Mouse (Mus musculus): ENCODE data around the gene Irx1. TPM values are rescaled to one million over a fixed set of nuclear protein-coding genes. Genes with fewer than 3 reads are reported as not detected.

Gene Irx1
- polyA plus RNA-seq, 1 experiment: not detected

DNA sequence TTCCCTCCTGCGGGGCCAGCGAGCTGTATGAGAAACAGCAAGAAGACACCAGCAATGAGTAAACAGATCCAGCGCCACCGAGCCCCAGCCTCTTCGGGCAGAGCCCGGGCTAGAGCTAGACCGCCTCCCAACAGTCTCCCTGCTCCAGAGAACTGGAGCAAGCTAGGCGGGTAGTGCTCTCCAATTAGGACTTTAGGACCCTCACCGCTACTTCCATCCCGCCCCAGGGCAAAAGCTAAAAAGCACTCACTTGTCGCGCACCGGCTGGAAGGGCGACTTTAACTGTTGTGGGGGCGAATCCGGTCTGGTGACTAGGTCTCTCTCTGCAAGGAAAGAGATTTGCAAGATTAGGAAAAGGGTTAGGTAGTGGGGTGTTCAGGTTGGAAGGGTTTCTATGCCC lies 4.9 kb downstream of the Irx1 start:
- TF ChIP-seq GATA1 (IDR thresholded peaks at IDR 0.05; ENCODE audit: low read length): no peak

DNA sequence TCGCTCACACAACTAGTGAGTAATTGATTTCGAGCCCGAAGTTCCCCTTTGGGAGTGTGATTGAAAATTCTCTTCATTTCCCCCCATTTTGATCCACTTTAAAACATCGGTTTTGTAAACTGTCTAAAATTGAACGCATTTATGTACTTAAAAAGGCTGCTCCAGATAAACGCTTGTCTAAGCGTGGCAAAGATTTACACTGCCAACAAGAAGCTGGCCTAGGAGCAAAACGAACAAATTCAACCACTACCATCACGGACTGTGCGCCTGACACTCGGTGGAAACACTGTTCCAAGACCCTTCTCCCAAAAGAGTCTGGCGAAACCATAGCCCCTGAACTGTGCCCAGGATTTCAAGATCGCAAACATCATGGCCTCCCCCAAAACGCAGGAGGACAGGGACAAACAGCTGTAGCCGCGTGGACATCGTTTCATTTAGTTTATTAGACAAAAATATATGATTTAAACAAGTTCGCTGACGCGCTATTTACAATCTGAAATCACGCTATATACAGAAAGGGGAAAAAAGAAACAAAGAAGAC lies 5.6 kb downstream of the Irx1 start:
- TF ChIP-seq GATA1 (IDR thresholded peaks at IDR 0.05; ENCODE audit: low read length): no peak

DNA sequence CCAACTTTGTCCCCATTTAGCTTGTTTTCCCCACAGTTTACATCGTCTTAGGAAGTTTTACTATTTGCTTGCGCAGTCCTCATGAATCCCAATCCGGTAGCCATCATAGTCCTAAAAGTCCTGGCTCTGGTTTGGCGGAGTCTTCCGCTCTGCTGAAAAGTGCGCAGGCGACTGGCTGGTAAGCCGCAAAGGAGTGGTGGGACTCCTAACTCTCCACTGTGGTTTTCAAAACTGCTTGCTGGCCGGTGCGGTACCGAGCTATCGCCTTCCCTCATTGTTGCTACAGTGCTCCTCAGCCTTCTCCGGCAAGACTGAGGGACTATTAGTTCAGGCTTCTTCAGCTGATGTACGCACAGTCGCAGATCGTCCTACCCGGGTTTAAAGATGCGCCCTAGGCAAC lies 6.4 kb downstream of the Irx1 start:
- no peak for TF ChIP-seq GATA1 (IDR thresholded peaks at IDR 0.05; ENCODE audit: low read length)

DNA sequence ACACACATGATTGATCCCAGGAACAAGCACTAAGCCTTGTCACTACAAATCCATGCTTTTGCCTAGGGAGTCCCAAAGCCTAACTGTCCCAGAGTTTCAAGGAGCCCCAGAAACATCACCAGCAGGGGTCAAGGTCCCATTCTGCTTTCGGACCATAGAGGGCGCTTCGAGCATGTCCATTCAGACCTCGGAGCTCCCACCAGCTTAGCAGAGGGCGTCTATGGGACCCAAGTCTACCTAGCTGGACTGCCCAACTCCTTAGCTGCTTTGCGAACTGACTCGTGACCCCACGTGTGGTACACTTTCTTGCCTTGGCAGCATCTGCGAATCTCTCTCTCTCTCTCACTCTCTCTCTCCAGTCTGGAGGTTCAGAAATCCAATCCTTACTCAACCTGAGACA lies 7.0 kb downstream of the Irx1 start:
- no peak for TF ChIP-seq GATA1 (IDR thresholded peaks at IDR 0.05; ENCODE audit: low read length)

DNA sequence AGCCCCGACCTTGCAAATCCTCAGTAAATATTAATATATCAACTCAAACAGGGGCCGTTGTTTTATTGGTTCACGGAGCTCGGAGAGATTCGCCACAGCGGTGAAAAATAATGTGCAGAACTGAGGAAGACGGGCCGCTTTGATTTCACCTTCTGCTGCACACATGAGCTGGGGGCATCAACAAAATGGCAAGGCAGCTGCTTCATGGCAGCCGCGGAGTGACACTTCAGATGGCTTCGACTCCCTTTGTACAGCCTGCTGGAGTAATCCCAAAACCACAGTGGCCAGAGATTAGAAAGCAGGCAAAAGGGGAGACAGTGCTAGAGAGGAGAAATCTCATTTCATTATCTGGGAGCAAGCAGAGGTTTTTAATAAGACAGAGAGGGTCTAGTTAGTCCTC lies 11.6 kb downstream of the Irx1 start:
- TF ChIP-seq GATA1 (IDR thresholded peaks at IDR 0.05; ENCODE audit: low read length): no peak

DNA sequence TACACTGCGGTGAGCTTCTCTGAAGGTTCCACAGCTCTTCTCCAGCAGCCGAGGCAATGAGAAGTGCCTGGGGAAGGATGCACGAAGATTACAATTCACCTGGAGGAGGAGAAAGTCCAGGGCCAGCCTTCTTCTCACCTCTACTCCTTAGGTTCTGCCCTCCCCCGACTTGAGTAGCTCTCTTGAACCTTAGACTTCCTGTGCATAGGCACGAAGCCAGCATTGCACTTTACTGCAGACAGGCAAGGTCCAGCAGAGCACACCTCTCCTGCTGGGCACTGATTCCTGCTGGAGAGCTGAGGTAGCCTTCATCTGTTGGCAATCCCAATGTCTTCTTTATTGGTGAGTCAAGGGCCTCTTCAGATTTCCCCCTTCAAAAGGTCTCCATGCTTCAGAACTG lies 13.7 kb downstream of the Irx1 start:
- no peak for TF ChIP-seq GATA1 (IDR thresholded peaks at IDR 0.05; ENCODE audit: low read length)

DNA sequence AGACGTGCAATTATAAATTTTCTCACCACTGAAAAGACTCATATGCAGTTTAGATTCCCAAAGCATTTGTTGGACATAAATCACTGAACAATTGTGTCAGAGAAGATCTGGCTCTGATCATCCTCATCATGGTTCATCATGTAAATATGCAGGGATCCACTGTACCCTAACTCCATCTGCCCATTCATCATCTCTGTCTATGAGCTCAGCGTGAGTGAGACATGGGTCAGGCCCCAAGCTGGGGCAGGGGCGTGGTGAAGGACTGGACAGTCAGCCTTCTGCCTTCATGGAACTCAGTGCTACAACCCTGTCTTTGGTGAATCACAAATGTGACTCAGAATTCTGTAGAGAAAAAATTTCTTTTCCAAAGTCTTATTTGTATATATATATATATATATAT lies 53.2 kb downstream of the Irx1 start:
- TF ChIP-seq GATA1 (IDR thresholded peaks at IDR 0.05; ENCODE audit: low read length): no peak

Measured in G1E-ER4 (cell line).